Mouse (Mus musculus) hindbrain, embryonic 11.5 days (tissue): Measurements from ENCODE around the gene Zfp592. TPM values are rescaled to one million over a fixed set of nuclear protein-coding genes. Genes with fewer than 3 reads are reported as not detected.

ENCODE experiments used
- ATAC-seq: fragments of 200-750 bp; cut with Nextera tagmentation; 2 replicates; pipeline ENCODE4 v1.8.0; 2017; ENCODE audit warnings: mild to moderate bottlenecking, moderate TSS enrichment, moderate library complexity; ENCODE audit not compliant: low FRiP score
- DNase-seq: peaks from one replicate; pipeline ENCODE4 v3.0.0-alpha.2; 2015; ENCODE audit warnings: low spot score
- H3K27ac ChIP-seq: fragments of 300-500 bp; sonication (generic); 2 replicates; pipeline ENCODE4 v1.5.1; 2014; ENCODE audit warnings: mild to moderate bottlenecking, low read depth, low read length
- H3K27me3 ChIP-seq: fragments of 300-500 bp; sonication (generic); 2 replicates; pipeline ENCODE4 v1.6.1; 2014; ENCODE audit warnings: mild to moderate bottlenecking, low read length, moderate library complexity, mixed read lengths; ENCODE audit not compliant: control insufficient read depth, insufficient read depth
- H3K36me3 ChIP-seq: fragments of 300-500 bp; sonication (generic); 2 replicates; pipeline ENCODE4 v1.6.1; 2014; ENCODE audit warnings: mild to moderate bottlenecking, low read length, moderate library complexity, mixed read lengths; ENCODE audit not compliant: control insufficient read depth, insufficient read depth
- H3K4me1 ChIP-seq: fragments of 300-500 bp; sonication (generic); replicated peaks from 2 replicates; pipeline ENCODE4 v1.6.1; 2014; ENCODE audit warnings: low read length, mixed read lengths; ENCODE audit not compliant: control insufficient read depth, insufficient read depth
- H3K4me2 ChIP-seq: fragments of 300-500 bp; sonication (generic); replicated peaks from 2 replicates; pipeline ENCODE4 v1.6.1; 2014; ENCODE audit warnings: mild to moderate bottlenecking, low read depth, low read length
- H3K4me3 ChIP-seq: fragments of 300-500 bp; sonication (generic); 2 replicates; pipeline ENCODE4 v1.5.1; 2014; ENCODE audit warnings: low read depth, low read length
- H3K9ac ChIP-seq: fragments of 300-500 bp; sonication (generic); 2 replicates; pipeline ENCODE4 v1.6.1; 2014; ENCODE audit warnings: low read depth, low read length
- H3K9me3 ChIP-seq: fragments of 300-500 bp; sonication (generic); 2 replicates; pipeline ENCODE4 v1.6.1; 2016; ENCODE audit warnings: low read length; ENCODE audit not compliant: control insufficient read depth
- WGBS: fragments of 180-500 bp; shearing (Covaris S2); extraction: QIAGEN DNeasy Blood & Tissue Kit; methylation state at CpG from one replicate; pipeline ENCODE4 v1.1.7; 2014; 5-methylcytosine and 5-hydroxymethylcytosine counted together
- polyA plus RNA-seq: library from polyadenylated mRNA; unstranded; fragments of >200 nt; fragmentation: Nextera tagmentation; extraction: Ambion mirVana; gene quantifications from 2 replicates; pipeline ENCODE4 v1.2.1, GENCODE M21; 2014

Zfp592 gene
- polyA plus RNA-seq, 1 experiment from 2014 or later = 12.2 TPM

DNA sequence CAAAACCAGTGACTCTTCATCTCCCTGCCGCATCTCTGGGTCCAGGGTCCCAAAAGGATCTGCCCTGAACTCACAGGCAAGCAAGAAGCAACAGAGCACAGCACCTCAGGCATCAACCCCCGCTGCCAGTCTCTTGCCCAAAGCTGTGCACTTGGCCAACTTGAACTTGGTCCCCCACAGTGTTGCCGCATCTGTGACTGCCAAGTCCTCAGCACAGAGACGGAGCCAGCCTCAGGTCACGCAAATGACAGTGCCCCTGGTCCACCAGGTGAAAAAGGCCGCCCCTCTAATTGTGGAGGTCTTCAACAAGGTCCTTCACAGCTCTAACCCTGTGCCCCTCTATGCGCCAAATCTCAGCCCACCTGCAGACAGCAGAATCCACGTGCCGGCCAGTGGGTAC is 31.2 kb downstream of the Zfp592 start:
- Histone ChIP-seq H3K36me3 (peaks cover 10% of the 10 kb centered on the region; the same call in 1 of the 2 replicates), H3K27me3 (no peaks in the 10 kb centered on the region), H3K27ac (no peak overlapping the region), H3K4me2 (no peak overlapping the region), H3K9ac (no peak overlapping the region), H3K4me3 (no peak overlapping the region), H3K9me3 (no peaks in the 10 kb centered on the region), H3K4me1 (no peaks in the 10 kb centered on the region)
- no peak for DNase-seq
- no peak for ATAC-seq
- 96% methylated on average over 9 of the region's 9 CpGs for WGBS

- Histone ChIP-seq H3K27me3 (no peaks in the 10 kb centered on the region), H3K4me2 (no peak overlapping the region), H3K9ac (no peak overlapping the region), H3K27ac (no peak overlapping the region), H3K4me3 (no peak overlapping the region), H3K36me3 (peaks cover 10% of the 10 kb centered on the region; the same call in 1 of the 2 replicates), H3K4me1 (no peaks in the 10 kb centered on the region), H3K9me3 (no peaks in the 10 kb centered on the region)
- DNase-seq = no peak
- WGBS = 91% methylated on average over 2 of the region's 2 CpGs
- ATAC-seq = no peak
Observed at GRCm38 (mm10) chr7:81025751-81026150, 32.3 kb downstream of the Zfp592 start.

DNA sequence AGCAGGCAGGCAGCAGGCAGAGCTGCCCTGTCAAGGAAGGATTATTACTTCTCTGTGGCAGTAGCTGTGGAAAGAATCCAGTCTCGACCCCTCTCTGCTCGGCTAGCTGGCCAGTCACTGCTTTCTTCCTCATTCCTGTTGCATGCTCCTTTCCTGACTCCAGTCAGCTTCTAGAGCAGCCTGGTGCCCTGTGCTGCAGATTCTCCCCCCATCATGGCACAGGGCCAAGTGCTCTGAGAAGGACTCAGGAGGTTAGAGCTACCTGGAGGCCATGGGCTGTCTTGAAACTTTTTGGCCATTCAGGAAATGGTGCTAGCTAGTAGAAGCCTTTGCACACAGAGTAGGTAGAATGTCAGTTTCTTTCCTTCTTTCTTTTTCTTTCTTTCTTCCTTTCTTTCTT is 46.2 kb downstream of the Zfp592 start:
- 92% methylated on average over 2 of the region's 2 CpGs for WGBS
- Histone ChIP-seq H3K4me3 (no peak overlapping the region), H3K27ac (no peak overlapping the region), H3K9ac (no peak overlapping the region), H3K9me3 (no peaks in the 10 kb centered on the region), H3K4me2 (no peak overlapping the region), H3K27me3 (no peaks in the 10 kb centered on the region), H3K36me3 (peaks cover 14% of the 10 kb centered on the region; the same call in 1 of the 2 replicates), H3K4me1 (no peaks in the 10 kb centered on the region)
- DNase-seq (no peak), ATAC-seq (no peak)

DNA sequence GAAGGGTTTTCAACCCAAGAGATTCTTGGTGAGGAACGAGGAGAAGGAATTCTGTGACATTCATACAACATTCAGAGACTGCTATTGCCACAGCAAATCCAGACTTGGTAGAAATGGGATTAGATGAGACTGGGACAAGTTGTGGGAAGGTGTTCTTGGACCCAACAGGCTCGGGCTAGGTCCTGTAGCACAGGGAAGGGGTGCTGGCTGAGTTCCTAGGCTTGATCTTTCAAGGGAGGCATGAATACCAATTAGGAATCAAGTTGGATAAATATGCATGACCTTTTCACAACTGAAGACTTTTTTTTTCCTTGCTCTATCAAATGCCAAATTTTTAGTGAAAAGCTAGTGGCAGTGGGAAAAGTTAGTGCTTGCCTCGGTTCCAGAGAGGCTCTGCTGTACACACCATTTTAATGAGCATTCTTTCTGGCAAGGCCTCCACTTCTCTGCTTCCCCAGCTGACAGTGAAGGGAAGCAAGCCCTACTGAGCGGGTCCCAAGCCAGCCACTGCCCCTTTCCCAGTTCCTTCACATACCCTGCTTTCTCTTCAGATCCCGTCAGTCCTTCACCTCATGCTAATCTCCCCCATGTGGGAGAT is 49.6 kb downstream of the Zfp592 start:
- Histone ChIP-seq H3K4me3 (no peak overlapping the region), H3K27me3 (no peaks in the 10 kb centered on the region), H3K4me1 (no peaks in the 10 kb centered on the region), H3K27ac (no peak overlapping the region), H3K9ac (no peak overlapping the region), H3K4me2 (no peak overlapping the region), H3K9me3 (no peaks in the 10 kb centered on the region), H3K36me3 (peaks cover 11% of the 10 kb centered on the region; the same call in 1 of the 2 replicates)
- ATAC-seq (no peak), DNase-seq (no peak)
- 89% methylated on average over 5 of the region's 5 CpGs for WGBS

DNA sequence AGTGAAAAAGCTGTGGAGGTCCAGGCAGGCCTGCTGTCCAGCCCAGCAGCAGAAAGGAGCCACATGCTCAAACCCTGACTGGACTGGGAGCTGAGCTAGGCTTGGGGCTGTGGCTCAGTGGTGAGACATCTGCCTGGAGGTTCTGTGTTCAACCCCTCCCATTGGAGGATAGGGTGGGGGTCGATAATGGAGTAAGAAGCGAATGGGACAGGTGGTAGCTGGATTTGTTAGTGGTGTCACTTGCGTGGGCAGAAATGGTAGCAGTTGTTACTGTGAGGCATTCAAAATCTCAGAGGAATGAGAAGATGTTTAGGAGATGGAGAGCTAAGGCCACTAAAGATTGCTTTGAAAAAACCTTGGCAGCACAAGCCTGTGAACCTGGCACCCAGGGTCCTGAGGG is 54.4 kb downstream of the Zfp592 start:
- WGBS = 93% methylated on average over 3 of the region's 3 CpGs
- no peak overlapping the region for H3K27ac ChIP-seq
- H3K4me1 ChIP-seq = no peaks in the 10 kb centered on the region
- no peak for ATAC-seq
- no peaks in the 10 kb centered on the region for H3K36me3 ChIP-seq
- H3K4me3 ChIP-seq = no peak overlapping the region
- no peaks in the 10 kb centered on the region for H3K27me3 ChIP-seq
- DNase-seq = no peak
- H3K9ac ChIP-seq = no peak overlapping the region
- H3K4me2 ChIP-seq = no peak overlapping the region
- H3K9me3 ChIP-seq = no peaks in the 10 kb centered on the region

DNA sequence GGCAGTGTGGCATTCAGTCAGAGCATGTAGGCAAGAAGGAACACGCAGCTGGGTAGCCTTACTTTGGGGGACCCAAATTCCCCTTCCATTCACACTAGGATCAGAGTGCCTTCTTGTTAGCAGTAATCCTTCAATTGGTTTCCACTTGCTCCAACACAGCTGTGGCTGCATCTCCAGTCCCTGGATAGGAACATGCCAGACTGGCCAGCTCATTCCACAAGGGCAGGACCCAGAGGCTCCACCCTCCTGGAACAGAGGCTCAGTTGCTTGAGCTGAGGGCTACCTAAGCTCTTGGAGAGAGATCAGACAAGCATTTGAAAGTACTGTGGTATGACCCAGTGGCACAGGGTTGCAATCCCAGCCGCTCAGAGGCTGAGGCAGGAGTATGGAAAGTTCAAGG is 55.0 kb downstream of the Zfp592 start:
- no peak overlapping the region for H3K4me3 ChIP-seq
- H3K36me3 ChIP-seq = no peaks in the 10 kb centered on the region
- H3K4me2 ChIP-seq = no peak overlapping the region
- H3K27me3 ChIP-seq = no peaks in the 10 kb centered on the region
- no peak for DNase-seq
- no peaks in the 10 kb centered on the region for H3K9me3 ChIP-seq
- no peak overlapping the region for H3K27ac ChIP-seq
- no peaks in the 10 kb centered on the region for H3K4me1 ChIP-seq
- no peak overlapping the region for H3K9ac ChIP-seq
- WGBS = 100% methylated on average over 2 of the region's 2 CpGs
- no peak for ATAC-seq

DNA sequence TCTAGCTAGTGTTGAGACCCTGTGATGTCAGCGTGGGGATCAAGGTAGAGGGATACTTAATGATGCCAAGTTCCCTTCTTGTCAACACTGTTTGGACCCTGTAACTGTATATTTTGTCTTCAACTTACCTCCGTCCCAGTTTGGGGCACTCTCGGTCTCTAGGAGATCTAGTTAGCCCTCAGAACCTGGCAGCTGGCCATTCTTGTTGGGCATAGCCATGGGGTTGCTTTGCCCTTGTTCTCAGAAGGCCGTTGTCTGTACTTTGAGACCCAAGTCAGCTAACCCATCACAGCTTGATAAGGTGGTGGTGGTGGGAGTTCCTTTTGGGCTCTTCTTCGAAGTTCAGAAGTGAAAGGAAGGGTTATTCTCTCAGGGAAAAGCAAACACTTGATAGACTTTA is 56.5 kb downstream of the Zfp592 start:
- H3K4me1 ChIP-seq = no peaks in the 10 kb centered on the region
- no peak overlapping the region for H3K4me2 ChIP-seq
- no peaks in the 10 kb centered on the region for H3K27me3 ChIP-seq
- H3K4me3 ChIP-seq = no peak overlapping the region
- no peak for DNase-seq
- no peaks in the 10 kb centered on the region for H3K36me3 ChIP-seq
- WGBS = 88% methylated on average over 5 of the region's 5 CpGs
- no peaks in the 10 kb centered on the region for H3K9me3 ChIP-seq
- ATAC-seq = no peak
- H3K27ac ChIP-seq = no peak overlapping the region
- H3K9ac ChIP-seq = no peak overlapping the region

GRCm38 (mm10) chr7:81055709-81056370 is 62.4 kb downstream of the Zfp592 start:
- ATAC-seq (no peak), DNase-seq (no peak)
- Histone ChIP-seq H3K4me3 (no peak overlapping the region), H3K4me1 (no peaks in the 10 kb centered on the region), H3K27ac (no peak overlapping the region), H3K4me2 (no peak overlapping the region), H3K36me3 (no peaks in the 10 kb centered on the region), H3K27me3 (no peaks in the 10 kb centered on the region), H3K9ac (no peak overlapping the region), H3K9me3 (no peaks in the 10 kb centered on the region)
- WGBS = 84% methylated on average over 11 of the region's 11 CpGs

DNA sequence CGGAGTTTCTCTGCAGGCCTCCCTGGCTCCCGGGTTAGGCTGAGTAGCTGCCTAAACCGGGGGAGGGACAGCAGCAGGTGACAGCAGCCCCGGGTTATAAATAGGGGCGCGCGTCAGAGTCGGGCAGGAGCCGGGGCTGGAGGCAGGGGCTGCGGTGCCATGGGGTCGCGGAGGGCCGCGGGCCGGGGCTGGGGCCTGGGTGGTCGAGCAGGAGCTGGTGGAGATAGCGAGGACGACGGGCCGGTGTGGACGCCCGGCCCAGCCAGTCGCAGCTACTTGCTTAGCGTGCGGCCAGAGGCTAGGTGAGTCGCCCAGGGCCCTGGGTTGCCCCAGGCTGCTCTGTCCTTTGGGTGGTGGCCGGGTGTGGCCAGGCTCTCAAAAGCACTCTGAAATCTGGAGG is 64.0 kb downstream of the Zfp592 start, which contains the start of gene Alpk3:
Gene Alpk3 (plus strand): TSS at position 130 of the 400 bp plus-strand sequence.
- no peak for DNase-seq
- no peak within 1 kb of the TSS for H3K27ac ChIP-seq
- H3K9ac ChIP-seq = no peak within 1 kb of the TSS
- H3K4me2 ChIP-seq = no peak within 1 kb of the TSS
- no peaks in the 10 kb centered on the region for H3K9me3 ChIP-seq
- no peaks in the 10 kb centered on the region for H3K36me3 ChIP-seq
- no peak for ATAC-seq
- no peak within 1 kb of the TSS for H3K4me3 ChIP-seq
- no peaks in the 10 kb centered on the region for H3K27me3 ChIP-seq
- no peaks in the 10 kb centered on the region for H3K4me1 ChIP-seq
- WGBS = 31% methylated on average over 19 of the region's 27 CpGs
